Mouse (Mus musculus) megakaryocyte, embryonic 14.5 days (primary cell): Measurements from ENCODE around the gene Gng13.

Source experiments
- FLI1 ChIP-seq: IDR thresholded peaks from 2 replicates; pipeline ENCODE4 v1.6.1; 2012; ENCODE audit warnings: low read length, inconsistent platforms, mixed read lengths
- GATA1 ChIP-seq: IDR thresholded peaks from 3 replicates; pipeline ENCODE4 v1.6.1; 2012; ENCODE audit warnings: mixed read lengths, low read length, inconsistent platforms, borderline replicate concordance

GRCm38 (mm10) chr17:25686323-25686722 is 30.6 kb upstream of the Gng13 start:
- TF ChIP-seq FLI1 (no peak), GATA1 (no peak)
